Mouse (Mus musculus) adrenal gland, postnatal 4 days (tissue): ENCODE results near the gene Relch. TPM values are rescaled to one million over a fixed set of nuclear protein-coding genes. Genes with fewer than 3 reads are reported as not detected.
"Not testable (repeated sequence)": the region's sequence is repeated elsewhere in the genome, so short reads cannot be mapped to it uniquely, and the experiment has no call there.

Experiments used
- DNase-seq, 2 experiments: peaks; one replicate each; pipeline ENCODE4 v3.0.0; 2021 to 2022; ENCODE audit warnings: low spot score in 2 of 2, mixed read lengths in 2 of 2
- long read RNA-seq, 2 experiments: library from polyadenylated mRNA; stranded (forward); transcript quantifications; one replicate each; pipeline ENCODE4 v2.0.0; 2021
- total RNA-seq, 2 experiments: library from RNA; stranded (reverse); gene quantifications; 2 replicates each; pipeline ENCODE4 v1.2.3; 2021

Relch gene
- total RNA-seq: 10 to 100 TPM; 65.1 to 65.2 TPM
- long read RNA-seq, experiment 1, full-length matches to known transcripts: 5 of 8 reads
- long read RNA-seq, experiment 1, partial matches to known transcripts: 1 of 8 reads
- long read RNA-seq, experiment 1, other reads (novel, unspliced or antisense): 2 of 8 reads
- long read RNA-seq, experiment 2, full-length matches to known transcripts: 5 of 22 reads
- long read RNA-seq, experiment 2, partial matches to known transcripts: 9 of 22 reads
- long read RNA-seq, experiment 2, other reads (novel, unspliced or antisense): 8 of 22 reads

DNA sequence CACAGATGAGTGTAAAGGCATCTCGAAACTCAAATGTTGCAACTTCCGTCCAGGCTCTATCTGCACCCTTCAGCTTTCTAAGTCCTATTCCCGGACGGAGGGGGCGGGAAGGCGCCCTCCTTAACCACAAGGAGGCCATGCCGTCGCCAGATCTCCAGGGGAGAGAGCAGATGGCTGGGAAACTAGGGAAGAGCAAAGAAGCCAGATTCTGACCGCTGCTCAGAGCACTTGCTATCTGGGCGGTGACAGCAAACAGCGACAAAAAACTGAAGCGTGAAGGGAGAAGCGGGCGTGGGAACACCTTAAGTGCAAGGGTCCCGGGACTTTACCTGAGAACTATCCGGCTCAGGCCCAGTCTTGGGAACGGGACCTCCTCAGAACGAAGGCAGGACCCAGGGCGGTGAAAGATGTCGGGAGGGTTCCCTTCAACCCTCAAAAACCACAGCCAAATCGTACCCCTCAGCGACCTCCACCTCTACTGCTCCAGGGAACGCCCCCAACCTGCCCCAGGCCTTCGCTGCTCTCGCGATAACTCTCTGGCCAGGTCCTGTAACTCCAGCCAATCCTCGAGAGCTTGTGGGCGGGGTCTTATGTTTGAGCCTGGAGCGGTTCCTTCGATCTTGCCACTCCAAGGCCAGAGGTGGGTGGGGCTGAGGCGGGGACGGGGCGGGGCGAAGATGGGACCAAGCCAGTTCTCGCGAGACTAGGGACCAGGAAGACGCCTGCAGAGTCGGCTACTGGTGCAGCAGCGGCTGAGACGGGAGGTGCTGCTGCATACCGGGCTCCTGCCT is at the start of gene Relch, which contains the start of gene Pign:
Relch (plus strand) TSS at position 691 of the 791 bp plus-strand sequence.
Pign (minus strand) TSS at position 507 of the 791 bp plus-strand sequence.
- DNase-seq: peak; percentile 91 to 98

DNA sequence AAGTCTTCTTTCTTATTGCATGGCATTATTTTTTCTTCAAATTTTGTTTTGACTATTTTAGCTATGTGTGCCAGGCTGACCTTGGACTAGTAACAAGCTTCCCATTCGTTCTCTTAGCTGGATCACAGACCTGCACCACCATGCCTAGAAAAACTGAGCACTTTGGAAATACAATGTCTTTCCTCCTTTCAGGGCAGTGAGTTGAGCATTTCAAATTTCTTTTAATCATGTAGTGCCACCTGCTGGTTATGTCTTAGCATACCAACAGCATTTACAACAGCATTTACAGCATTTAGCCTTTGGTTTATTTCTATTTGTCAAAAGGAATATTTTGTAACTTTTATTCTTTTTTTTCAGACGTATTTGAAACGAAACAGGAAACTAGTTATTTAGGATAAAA is 33.2 kb upstream of the Relch start:
- no peak for DNase-seq

GRCm38 (mm10) chr1:105644093-105644492 is 19.6 kb upstream of the Relch start:
- no peak for DNase-seq

- no peak for DNase-seq
Observed at GRCm38 (mm10) chr1:105650650-105651049, 13.0 kb upstream of the Relch start.

DNA sequence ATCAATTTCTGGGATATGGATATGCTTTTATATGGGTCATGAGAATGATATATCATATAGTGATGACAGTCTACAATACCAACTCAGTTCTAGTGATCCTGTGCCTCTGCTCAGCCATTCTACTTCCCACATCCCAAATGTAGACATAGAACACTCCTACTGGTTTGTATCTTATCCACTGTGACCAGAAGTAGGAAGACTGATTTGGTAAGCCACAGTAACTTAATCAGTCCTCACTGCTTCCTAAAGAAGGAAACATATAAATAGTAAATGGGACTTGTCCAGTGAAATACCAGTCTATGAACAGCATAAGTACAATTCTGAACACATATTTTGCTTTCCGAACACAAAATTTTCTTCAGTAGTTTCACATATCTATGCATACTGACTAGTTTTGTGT is 9.7 kb upstream of the Relch start:
- DNase-seq: no peak

DNA sequence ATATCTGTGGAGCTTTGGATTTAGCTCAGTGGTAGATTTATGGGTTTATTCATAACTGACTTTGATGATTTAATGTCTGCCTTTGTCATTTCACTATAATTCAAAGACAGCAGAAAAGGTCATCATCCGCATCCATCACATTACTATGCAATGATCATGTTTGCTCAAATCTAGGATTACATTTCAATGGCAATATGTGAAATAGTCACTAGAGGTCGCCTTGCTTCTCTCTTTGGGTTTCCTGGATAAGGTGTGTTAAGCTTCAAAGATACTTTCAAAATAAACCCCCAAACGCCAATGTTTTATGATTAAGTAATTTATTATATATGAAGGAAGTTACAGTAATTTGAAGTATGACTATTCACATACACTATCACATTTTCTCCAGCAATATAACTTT is 3.6 kb upstream of the Relch start:
- no peak for DNase-seq

- DNase-seq: no peak
Observed at GRCm38 (mm10) chr1:105662820-105663170, 866 bp upstream of the Relch start.

DNA sequence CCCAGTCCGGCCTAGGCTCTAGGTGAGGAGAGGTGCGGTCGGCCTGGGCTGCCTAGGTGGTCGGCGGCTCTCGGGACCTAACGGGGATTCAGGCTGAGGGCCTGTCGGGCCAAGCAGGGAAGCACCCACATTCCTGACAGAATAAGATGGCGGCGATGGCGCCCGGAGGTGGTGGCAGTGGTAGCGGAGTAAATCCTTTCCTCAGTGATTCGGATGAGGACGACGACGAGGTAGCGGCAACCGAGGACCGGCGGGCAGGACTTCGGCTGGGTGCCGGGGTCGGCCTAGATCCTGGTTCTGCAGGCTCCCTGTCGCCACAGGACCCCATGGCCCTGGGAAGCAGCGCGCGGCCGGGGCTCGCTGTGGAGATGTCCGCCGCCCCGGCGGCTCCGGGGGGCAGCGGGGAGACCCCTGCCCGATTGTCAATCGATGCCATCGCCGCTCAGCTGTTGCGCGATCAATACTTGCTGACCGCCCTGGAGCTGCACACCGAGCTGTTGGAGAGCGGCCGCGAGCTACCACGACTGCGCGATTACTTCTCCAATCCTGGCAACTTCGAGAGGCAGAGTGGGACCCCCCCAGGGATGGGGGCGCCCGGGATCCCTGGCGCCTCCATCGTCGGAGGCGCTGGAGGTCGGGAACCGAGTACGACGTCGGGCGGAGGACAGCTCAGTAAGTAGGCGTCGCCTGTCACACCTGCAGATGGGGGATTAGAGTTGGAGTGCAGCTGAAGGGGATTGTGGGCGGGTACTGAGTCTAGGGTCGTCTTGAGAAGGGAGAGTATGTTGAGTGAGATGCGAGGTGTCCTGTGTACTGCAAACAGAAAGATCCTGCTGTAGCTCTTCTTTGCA is 526 bp downstream of the Relch start:
- peak in 1 of 2 experiments; percentile 4 for DNase-seq

DNA sequence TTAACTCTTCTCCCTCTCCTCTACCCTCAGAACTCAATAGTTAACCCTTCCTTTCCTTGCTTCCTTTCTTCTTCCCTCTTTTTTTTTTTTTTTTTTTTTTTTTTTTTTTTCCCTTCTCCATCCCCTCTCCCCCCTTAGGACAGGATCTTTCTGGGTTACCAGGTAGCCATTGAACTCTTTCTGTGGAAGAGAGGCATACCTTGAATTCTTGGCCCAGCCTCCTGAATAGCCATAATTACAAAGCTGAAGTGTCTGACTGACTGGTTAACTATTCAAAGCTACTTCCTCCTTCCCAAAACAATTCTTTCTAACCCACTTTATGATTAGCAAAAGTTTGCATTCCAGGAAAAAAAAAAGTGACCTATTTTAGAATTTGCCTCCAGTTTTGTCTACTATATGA is 6.0 kb downstream of the Relch start:
- DNase-seq: no peak

GRCm38 (mm10) chr1:105674763-105675162 is 11.1 kb downstream of the Relch start:
- DNase-seq: no peak

GRCm38 (mm10) chr1:105680587-105680986 is 16.9 kb downstream of the Relch start:
- no peak for DNase-seq

DNA sequence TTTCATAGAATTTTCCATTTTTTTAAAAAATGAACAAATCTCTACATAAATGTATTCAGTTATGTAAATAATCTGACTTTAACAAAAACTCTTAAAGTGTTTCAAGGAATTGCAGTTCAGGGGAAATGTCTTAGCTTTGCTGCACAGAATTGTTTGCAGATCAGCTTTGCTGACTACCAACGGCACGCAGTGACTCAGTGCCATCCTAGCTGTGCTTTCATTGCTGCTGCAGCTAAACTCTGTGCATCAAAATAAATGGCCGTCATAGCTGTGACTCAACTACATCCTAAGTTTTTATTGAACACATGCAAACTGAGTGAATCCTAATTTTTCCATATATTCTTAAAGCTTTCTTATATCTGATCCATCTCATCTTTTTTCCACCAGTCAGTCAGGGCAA is 21.8 kb downstream of the Relch start:
- DNase-seq: no peak

DNA sequence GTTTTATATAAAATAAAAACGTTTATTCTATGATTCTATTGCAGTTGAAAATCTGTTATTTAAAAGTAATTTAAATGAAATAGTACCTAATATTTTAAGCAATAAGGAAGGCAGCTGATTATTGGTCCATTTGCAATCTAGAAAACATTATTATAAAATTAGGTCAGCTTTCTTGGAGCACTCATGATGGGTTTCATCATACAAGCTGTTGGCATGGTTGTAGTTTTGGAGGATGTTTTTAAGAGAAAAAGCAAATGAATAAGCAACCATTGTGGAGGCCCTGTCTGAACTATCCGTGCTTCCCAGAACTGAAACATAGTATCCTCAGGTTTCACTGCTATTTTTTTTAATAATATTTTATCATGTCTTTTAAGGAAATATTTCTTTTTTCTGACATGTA is 31.9 kb downstream of the Relch start:
- DNase-seq: no peak

DNA sequence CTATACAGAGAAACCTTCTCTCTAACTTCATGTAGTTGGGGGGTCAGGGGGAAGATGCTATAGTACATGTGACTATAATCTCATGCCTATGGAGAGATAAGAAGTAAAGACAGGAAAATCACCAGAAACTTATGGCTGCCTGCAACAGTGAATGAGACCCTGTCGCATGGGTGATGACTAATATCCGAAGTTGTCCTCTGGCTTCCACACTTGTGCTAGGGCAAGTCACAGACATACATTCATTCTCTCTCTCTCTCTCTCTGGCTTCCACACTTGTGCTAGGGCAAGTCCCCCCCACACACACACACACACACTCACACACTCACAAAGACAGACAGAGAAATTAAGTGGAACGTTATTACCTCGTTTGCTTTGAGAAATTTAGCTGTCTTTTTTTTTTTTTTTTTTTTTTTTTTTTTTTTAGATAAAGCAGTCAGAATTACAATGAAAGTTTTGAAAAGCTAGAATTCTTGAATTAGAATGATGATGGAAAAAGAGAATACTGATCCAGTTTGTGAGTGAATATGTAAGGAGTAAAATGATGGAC is 37.4 kb downstream of the Relch start:
- no peak for DNase-seq

DNA sequence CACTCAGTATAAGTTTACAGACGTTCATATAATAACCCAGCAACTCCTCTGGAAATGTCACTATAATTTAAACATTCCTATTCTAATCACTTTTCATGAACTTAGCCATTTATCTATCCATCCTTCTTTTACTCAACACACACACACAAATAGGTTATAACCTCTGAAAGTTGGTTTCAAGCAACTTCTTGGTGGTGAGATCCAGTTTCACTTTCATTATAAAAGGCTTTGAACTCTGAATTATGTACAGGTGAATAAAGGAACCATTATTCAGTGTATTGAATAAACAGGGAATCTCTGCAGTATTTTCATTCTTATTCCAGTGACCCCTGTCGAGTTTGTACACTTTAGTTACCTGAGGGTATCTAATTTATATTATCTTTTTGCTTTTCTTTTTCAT is 45.8 kb downstream of the Relch start:
- no peak for DNase-seq

GRCm38 (mm10) chr1:105711227-105711626 is 47.6 kb downstream of the Relch start:
- no peak for DNase-seq

GRCm38 (mm10) chr1:105712822-105713221 is 49.2 kb downstream of the Relch start:
- no peak for DNase-seq

GRCm38 (mm10) chr1:105718358-105718757 is 54.7 kb downstream of the Relch start:
- no peak for DNase-seq

GRCm38 (mm10) chr1:105729246-105729645 is 65.6 kb downstream of the Relch start:
- not testable (repeated sequence) for DNase-seq

DNA sequence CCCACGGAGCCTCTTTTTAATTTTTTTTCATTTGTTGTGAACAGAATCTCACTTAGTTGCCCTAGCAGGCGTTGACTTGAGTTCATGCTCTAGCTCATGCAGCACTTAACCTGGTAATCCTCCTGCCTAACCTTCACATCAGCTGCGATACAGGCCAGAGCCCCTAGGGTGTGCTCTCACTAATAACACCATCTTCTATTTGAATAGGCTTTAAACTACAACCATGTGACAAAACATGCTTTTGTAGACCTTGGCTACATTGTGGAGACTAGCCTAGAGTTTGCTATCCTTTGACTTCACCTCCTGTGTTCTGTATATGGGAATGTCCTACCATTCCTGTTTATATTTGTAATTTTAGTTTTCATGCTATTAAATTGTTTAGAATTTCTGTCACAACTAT is 71.7 kb downstream of the Relch start:
- DNase-seq: no peak

- no peak for DNase-seq
Observed at GRCm38 (mm10) chr1:105738334-105738733, 74.7 kb downstream of the Relch start.
